Mouse (Mus musculus) spleen, embryonic (tissue): ENCODE measurements around the gene Sec14l5.

Source experiments
- CTCF ChIA-PET: fragments of 350-600 bp; sonication (Branson Sonifier 250); formaldehyde crosslinking; loops from one replicate; lab custom pipeline; 2022; lab: Charles Lee

Sec14l5 gene

DNA sequence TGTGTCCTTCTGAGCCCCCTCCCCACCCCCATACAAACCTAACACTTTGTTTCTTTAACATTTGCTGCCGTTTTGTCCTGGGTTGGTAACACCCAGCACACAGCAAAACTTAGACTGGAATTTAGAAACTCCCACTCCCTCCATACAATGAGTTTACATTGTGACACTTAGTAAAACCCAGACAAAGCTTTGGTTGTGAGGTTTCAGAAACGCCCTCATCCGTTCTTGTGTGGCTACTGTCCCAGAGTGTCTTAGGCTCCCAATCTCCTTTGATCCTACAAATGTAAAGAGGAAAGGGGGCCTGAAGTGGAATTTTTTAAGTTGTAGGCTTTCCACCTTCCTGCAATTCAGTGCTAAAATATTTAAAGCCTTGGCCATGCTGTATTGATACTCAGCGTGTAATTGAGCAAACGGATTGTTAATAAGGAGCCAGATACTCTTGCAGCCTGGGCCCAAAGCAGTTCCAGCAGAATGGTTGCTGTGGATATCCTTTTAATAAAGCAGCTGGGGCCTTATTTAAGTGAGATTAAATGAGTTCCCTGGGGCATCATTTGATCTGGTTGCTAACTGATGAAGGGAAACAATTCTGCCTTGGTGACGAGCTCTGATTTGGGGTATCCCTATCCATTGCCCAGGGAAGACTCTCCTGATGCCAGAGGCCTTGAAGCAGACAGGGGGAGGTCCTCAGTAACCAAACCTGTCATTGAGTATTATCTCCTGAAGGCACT, 6.6 kb downstream of the Sec14l5 start:
- CTCF ChIA-PET = interaction anchor here (0.5 kb wide), 1 partner anchor 24 kb away, joined by 3 read pairs; no protein-coding TSS in a partner anchor

DNA sequence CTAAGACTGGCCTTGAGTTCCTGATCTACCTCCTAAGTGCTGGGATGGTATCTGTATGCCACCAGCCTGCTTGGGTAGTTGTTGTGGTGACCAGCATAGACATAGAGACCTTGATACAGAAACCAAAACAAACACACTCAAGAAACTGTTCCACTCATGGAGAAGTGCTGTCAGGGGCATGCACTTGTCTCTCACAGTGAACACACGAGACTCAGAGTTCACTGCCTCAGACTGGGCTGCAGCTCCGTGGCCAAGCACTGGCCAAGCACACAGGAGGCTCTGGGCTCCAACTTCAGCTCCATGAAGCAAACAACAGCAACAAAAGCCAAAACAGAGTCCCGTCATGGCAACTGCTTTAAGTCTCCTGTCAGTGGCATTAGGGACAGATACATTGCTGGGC, 8.1 kb downstream of the Sec14l5 start:
- CTCF ChIA-PET = no interaction called here

GRCm38 (mm10) chr16:5156495-5156894, 9.6 kb downstream of the Sec14l5 start:
- CTCF ChIA-PET = no interaction called here

DNA sequence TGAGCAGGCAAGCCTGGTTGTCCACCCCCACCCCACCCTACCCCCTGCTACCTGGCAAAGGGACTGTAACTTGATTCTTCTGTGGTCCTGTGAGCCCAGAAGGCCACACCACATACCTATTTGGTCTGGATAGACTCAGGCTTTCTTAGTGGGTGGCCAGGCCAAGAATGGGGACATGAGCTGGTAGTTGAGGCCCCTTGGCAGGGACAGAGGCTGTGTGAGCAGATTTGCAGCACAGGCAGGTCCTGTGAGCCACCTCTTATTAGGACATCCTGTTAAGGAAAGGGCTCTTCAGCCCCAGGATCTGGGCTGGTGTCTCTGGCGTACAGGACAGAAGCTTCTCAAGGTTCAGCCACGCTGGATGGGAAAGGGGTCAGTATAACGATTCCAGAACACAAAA, 10.2 kb downstream of the Sec14l5 start:
- CTCF ChIA-PET = no interaction called here

DNA sequence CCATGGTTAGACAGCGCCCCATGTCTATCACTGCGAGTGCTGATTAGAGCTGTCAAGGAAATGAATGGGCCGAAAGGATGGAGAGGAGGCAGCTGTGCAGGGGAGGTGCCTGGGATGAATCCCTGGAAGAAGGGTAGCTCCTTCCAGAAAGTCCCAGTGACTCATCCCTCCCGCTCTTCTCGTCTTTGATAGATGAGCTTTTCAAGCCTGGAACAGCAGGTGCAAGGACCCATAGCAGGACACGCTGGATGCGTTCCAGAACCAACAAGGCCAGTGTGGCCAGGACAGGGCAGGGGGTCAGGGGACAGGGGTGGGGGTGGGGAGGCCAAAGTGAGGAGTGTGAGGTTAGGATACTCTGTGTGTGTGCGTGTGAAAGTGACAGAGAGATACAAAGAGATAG, 12.3 kb downstream of the Sec14l5 start:
- CTCF ChIA-PET = no interaction called here

DNA sequence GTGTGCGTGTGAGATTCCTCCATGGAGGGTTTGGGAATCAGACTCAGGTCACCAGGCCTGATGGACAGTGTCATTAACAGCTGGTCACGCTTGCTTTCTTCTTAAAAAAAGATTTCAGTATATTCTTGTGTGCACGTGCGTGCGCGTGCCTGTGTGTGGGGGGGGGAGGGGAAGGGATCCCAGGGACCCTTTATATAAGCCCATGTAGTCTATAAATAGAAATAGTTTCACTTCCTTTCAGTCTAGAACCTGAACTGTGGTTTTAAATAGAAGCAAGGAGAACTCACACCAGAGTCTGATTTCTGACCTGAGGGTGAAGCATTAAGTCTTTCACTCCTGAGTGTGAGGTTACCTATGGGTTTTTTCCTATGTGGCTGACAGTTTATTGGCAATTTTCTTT, 17.4 kb downstream of the Sec14l5 start:
- CTCF ChIA-PET = no interaction called here

GRCm38 (mm10) chr16:5168038-5168437, 21.1 kb downstream of the Sec14l5 start:
- CTCF ChIA-PET = no interaction called here

DNA sequence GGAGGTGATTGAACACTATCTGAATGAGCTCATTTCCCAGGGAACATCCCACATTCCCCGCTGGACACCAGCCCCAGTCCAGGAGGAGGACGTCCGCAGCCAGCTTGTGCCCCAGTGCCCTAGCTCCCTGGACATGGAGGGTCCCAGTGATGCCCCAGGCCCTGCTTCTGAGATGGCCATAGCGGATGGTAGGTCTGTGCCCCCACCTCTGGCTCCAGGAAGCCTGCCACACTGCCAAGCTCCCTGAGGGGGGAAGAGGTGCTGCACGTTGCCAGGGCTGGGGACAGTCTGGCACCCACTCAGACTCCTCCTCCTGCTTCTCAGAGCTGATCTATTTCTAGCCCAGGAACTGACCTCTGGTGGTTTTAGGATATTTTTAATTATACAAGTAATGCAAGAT, 21.9 kb downstream of the Sec14l5 start:
- CTCF ChIA-PET = no interaction called here

DNA sequence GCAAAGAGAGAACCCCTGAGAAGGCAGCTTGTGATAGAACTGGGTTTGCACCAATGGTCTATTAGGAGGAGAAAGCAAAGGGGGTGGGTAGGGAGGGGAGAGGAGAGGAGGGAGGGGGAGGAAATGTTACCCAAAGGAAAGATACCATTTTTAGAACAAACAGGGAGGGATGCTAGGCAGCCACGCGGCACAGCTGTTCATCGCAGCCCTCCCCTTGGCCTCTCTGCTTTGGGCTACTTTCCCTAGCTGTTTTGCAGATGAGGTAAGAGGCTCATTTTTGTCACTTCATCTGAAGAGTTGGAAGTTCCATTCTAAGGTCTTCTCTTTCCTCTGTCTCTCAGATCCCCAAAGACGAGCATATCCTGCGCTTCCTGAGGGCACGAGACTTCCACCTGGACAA, 25.7 kb downstream of the Sec14l5 start:
- CTCF ChIA-PET = no interaction called here

DNA sequence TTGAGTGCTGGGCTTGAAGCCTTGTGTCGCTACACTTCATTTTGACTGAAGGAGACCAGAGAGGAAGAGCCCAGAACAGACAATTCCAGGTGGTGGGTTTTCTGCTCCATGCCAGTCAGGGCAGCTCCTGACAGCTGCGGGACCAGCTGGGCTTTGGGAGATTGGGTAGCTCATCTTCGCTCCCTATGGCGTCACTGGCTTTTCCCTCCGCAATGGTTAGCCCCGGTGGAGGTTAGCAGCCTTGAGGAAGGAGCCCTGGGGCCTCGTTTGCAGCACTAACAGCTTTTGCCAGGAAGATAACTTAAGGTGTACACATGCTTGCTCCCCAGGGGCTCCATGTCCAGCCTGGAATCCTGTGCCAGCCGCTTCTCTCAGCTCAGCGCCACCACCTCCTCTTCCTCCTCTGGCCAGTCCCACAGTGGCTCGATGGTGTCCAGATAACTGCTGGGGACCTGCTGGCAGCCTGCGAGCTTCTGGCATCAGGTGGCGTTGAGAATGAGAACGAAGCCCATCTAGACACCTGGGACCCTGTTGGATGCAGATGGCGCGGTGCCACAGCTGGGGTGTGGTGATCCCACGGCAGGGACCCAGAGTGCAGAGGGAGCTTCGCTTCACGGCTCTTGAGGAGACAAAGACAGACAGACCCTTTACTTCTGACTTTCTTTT, 36.5 kb downstream of the Sec14l5 start:
- CTCF ChIA-PET = interaction anchor here (0.5 kb wide), 1 partner anchor 789 kb away, joined by 3 read pairs; no protein-coding TSS in a partner anchor

DNA sequence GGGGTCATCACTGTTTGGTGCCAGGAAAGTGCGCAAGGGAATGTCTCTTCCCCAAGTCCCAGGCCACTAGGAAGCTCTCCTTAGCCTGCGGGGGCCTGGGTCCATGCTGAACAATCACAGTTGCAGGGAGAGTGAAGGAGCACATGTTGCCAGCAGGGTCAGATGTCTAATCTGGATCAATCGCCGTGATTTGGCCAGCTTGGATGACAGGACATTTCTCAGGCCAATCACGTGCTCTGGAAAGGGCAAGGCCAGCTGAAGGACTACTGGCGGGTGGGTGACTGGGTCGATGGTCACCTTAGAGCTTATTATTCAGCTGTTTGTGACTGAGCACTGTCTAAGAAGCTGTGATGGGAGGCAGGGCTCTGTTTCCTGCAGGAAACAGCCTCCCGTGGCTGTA, 37.2 kb downstream of the Sec14l5 start:
- CTCF ChIA-PET = no interaction called here

GRCm38 (mm10) chr16:5184956-5185355, 38.0 kb downstream of the Sec14l5 start:
- CTCF ChIA-PET = no interaction called here

GRCm38 (mm10) chr16:5185691-5186090, 38.8 kb downstream of the Sec14l5 start:
- CTCF ChIA-PET = no interaction called here

- CTCF ChIA-PET = no interaction called here
These were observed 39.3 kb downstream of the Sec14l5 start for GRCm38 (mm10) chr16:5186234-5186633.

DNA sequence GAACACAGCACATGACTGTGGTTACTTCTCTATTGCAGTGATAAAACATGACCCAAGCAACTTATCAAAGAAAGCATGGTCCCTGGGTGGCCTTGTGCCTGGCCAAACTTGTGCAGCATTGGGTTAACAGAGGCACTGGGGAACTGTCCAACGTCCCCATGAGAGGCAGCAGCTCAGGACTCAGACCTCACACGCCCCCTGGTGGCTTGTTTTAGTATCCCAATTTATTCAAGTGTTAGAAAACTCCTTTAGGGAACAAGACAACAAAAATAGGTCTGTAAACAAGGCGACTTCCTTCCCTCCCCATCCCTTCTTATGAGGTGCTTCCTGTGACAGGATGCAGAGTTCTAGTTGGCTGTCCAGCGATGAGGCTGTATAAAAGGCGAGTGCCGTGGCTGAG, 48.2 kb downstream of the Sec14l5 start:
- CTCF ChIA-PET = no interaction called here

GRCm38 (mm10) chr16:5202681-5203080, 55.8 kb downstream of the Sec14l5 start:
- CTCF ChIA-PET = interaction anchor here (1.3 kb wide), 1 partner anchor 45 kb away, joined by 4 read pairs; no protein-coding TSS in a partner anchor

GRCm38 (mm10) chr16:5203200-5203599, 56.3 kb downstream of the Sec14l5 start:
- CTCF ChIA-PET = interaction anchor here (1.3 kb wide), 1 partner anchor 44 kb away, joined by 4 read pairs; no protein-coding TSS in a partner anchor

- CTCF ChIA-PET = no interaction called here
These were observed 56.9 kb downstream of the Sec14l5 start, which contains the start of gene Nagpa for GRCm38 (mm10) chr16:5203668-5204433. Gene Nagpa, minus strand, starts transcription at chr16:5204012.

GRCm38 (mm10) chr16:5205431-5205970, 58.6 kb downstream of the Sec14l5 start:
- CTCF ChIA-PET = no interaction called here

DNA sequence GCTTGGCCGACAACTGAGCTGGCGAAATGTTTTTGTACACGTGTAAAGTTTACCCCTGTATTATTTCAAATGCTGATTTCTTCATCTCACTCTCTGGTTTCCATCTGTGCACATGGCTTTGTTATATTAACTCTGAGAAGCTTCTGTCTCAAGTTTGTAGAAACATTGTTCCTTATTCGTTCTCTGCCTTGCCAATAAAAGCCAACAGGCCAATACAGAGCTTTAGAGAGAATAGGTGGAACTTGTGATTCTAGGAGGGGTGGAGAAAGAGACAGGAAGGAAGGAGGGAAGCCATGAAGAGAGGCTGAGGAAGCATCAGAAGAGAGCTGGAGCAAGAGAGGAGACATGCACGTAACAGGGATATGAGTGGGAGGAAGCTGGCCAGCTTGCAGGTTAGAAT, 59.1 kb downstream of the Sec14l5 start:
- CTCF ChIA-PET = no interaction called here

DNA sequence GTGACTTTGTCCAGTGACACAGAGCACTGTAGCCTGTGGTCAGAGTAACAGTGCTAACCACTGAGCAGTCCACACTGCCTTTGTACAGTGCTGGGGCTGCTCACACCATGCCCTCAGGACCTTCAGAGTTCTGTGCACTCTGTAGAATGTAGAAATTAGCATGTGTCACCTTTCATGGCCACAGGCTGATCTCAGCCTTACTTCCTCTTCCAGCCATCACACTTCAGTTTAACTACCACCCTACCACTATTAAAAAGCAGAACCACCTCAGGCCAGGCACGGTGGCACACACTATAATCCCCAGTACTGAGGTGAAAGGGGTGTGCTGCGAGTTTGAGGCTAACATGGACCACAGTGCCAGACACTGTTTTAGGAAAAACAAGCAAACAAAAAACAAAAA, 63.5 kb downstream of the Sec14l5 start:
- CTCF ChIA-PET = no interaction called here

DNA sequence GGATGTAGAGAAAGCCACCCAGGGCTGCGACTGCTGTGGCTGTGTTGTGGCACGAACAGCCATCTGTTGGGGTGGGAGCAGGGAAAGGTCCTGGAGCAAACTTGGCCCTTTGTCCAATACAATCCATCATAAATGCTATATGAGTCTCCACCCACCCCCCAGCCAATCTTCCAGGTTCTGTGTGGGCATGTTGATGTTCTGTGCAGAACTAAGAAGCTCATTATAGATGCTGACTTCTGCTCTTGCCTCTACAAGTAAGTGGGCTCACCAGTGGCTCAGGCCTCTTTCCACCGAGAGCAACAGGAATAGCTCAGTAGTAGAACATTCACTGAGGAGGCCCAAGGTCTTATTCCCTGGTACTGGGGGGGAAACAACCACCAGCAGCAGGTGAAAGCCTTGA, 65.2 kb downstream of the Sec14l5 start:
- CTCF ChIA-PET = interaction anchor here (0.6 kb wide), 1 partner anchor 15 kb away, joined by 3 read pairs; no protein-coding TSS in a partner anchor
